Mouse (Mus musculus): Measurements from ENCODE around the gene C3.

The C3 gene

DNA sequence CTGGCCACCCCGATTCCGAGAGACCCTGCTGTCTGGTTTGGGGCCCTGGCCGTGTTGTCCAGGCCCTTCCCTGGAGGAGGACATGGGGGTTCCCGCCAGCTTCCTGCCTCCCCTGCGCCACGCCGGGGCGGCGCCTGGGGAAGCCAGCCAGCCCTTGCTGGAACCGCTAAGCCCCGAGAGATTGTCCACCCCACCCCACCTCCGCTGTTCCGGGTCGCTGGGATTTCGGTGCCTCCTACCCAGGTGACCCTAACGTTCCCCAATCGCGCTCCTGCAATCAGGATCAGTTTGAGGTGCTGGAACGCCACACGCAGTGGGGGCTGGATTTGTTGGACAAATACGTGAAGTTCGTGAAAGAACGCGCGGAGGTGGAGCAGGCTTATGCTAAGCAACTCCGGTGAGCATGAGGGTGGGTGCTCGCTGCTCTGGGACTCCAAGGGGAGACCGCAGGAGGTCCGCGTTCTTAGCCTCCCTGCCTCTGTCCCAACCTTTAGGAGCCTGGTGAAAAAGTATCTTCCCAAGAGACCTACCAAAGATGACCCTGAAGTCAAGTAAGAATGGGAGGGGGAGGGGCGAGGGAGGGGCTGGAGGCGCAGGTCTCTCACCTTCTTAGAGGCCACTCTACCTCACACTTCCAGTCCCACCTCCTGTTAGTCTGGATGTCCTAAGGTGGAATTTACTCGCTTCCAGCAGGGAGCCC is 22.7 kb upstream of the C3 start:
- DNase-seq (ENCODE audit: extremely low read depth, low read depth, low spot score), result no peak

DNA sequence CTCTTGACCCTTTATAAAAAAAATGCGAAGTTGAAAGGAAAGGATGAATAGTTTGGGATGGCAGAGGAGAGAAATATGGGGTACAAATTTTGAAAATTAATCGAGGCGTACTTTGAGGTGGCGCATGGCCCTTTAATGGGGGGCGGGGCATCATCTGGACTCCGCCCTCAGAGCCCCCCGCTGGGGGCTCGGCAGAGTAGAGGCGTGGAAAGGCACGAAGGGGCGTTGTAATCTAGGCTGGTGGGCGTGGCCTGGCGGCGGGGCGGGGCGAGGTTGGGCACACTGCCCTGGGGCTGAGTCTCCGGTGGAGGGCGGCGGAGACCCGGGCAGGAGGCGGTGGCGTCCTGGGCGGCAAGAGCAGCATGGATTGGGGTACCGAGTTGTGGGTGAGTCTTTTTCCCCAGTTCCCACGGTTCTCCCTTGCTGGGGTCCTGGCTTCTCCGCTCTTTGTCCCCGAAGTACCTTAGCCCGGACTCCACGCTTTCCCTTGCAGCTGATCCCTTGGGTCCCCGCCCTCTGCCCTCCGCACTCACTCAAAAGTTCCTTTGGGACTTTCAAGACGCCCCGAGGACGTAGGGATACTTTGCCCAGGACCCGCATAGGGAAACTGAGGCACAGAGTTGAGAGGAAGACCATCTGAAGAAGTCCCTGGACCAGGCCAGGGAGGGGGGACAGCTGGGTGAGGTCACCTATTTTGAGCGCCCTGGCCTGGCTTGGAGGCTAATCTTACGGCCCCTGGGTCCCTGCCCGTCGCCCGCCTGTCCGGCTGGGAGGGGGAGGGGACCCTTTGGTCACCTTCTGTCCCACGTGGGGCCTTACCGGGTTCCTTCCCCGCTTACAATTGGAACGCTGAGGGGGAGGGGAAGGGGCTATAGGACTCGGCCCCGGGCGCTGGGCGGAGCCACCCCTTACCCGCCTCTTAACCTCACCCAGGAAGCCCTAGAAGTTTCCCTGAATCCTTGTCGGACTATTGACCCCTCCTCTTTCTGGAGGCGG is 21.5 kb upstream of the C3 start, which contains the start of gene Trip10:
Gene Trip10 (plus strand): TSS at position 270 of the 996 bp plus-strand sequence.
- DNase-seq (ENCODE audit: extremely low read depth, low read depth, low spot score), result no peak

DNA sequence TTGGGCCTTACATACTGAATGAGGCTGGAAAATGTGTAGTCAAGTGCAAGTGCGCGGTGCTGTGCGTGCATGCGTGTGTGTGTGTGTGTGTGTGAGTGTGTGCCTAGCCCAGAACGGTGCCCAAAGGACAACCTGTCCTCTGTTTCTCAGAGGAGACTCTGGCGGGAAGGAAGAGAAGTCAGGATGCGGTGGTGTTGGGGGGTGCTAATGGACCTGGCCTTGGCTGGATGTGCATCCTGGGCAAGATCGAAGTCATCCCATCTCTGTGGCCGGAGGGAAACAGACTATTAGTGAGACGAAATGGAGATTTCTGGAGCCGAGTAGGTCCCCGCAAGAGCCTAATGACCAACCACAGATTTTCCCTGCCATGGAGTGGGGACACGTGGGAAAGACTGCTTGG is 20.8 kb upstream of the C3 start:
- DNase-seq (ENCODE audit: extremely low read depth, low read depth, low spot score), result no peak

DNA sequence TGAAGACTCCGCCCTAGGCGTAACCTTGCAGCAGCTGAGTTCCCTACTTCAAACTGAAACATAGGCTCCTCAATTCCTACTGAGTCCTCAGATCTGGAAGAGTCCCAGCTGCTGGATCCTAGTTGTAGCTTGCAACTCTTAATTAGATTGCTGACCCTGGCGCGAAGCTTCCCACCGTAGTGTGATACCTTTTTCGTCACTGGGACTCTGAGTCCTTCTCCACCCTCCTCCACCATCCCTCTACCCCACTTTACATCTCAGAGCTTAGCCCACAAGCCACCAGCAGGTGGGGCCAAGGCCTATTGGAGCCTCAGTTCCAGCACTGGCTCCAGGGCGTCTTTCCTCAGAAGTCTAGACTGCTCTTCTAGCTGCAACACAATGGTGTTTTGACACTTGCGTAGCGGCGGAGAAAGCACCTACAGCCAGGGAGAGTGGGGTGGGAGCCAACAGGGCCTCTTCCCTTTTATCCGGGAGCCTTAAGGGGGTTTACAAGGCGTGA is 20.3 kb upstream of the C3 start, which contains the start of gene Gpr108:
Gene Gpr108 (minus strand): TSS at position 246 of the 499 bp plus-strand sequence.
- peak; percentile 69 for DNase-seq (ENCODE audit: extremely low read depth, low read depth, low spot score)

DNA sequence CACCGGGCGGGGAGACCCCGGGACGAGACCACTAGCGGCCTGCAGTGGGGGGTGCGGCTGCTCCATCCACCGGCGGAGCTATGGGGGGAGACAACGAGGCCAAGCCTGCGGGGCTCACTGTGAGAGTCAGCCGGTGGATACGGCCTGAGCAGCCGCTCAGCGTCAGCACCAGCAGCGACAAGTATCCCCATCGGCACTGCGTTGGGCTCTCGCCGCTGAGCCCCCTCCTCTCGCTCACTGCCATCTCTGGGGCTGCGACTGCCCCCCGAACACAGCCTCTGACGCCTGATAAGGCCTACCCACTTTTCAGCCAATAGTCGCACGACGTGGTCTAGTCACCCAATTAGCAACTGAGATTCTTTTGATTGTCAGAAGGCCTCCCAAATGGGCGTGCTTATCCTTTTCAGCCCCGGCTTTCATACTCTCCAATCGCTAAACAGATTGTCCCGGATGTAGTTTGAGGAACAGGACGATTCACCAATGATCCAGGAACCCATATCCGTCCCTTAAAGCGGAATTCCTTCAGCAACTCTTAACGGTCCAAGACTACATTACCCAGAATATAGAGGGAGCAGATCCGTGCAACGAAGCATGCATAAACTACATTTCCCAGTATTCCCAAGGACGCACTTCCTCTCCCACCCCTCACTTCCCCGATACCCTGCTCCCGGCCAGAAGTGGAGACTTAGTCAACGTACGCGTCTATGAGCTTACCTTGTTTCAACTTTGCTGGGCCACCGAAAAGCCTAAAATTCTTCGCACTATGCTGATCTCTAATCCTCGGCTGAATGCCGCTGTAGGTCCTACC is 19.7 kb upstream of the C3 start:
- peak; percentile 100 for DNase-seq (ENCODE audit: extremely low read depth, low read depth, low spot score)

DNA sequence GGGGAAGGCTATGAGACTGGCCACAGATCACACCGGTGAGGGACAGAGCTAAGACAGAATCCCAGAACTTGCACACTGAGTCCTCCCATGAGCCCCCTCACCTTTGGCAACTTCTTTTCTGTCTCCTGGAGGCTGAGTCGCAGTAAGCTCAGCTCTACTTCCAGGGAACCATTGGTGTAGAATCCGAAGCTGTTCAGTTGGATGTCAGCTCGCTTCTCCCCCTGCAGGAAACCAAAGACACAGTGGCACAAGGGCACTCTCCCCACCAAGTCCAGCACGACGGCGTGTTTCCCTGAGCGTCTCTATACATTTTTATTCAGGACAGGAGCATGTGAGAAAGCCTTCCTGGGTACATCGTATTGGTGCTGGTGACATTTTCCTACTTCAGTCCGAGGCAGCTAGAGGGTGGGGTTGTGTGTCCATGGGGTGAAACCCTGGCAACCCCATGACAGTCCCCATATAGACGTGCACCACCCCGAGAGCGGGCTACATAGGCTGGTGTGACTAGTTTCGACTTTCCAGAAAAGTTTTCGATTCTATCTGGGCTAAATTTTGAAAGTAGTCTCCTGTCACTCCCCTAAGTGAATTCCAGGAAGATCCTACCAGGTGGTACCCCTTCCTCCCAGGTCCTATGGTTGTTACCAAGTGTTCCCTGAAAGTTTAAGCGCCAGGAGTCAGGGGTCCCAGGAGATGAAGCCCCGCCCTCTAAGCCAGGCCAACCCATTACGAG is 18.9 kb upstream of the C3 start:
- no peak for DNase-seq (ENCODE audit: extremely low read depth, low read depth, low spot score)

DNA sequence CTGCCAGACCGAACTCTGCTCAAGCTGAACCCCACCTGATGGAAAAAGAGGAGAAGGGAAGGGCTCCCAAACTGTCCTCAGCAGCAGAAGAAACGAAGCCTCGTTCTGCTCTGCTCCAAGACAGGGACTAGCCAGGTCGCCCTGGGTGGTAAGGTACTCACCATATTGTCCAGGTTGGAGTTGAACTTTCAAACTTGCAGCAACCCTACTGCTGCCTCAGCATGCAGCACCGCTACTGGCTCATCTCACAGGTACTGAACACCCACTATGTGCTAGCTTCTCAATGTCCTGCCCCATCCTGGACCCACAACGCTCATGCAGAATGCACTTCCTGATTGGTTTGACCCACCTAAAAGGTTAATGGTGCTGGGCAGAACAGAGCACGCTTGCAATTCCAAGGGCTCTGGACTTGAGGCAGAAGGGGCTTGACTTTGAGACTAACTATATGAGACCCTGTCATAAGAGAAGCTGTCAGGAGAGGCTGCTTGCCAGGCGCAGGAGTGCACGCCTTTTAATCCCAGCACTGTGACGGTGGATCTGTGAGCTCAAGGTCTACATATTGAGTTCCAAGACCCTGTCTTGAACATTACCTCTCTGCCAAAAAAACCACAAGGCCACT is 17.5 kb upstream of the C3 start:
- no peak for DNase-seq (ENCODE audit: extremely low read depth, low read depth, low spot score)

DNA sequence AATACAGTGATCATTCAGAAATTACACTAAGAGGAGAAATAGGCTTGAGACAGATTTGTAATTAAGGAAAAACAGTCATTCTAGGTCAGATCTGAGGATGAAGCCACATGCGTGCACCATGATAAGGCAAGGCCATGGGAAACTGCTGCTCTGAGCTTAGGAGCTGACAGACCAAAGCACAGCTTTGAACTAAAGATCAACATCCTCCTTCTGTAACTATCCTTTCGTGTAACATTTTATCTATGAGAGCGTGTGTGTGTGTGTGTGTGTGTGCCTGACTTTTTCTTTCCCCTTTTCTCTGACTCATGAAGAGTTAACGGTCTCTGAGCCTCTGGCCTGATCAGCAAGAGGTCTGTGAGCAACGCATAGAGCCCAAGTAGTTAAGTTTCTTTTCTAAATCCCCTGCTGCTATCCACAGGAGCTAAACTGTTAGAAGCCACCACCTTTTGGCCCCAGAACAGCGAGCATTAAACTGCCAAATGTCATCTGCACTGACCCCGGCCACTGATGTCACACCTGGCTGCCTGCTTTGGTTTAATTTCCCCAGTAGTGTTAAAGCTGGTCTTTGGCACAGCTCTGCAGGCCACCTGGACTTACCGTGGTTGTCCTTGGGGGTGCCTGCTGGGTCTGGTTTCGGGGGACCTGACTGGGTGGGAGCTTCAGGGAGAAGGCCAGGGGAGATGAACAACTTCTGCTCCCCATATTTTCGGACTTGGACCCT is 15.9 kb upstream of the C3 start:
- no peak for DNase-seq (ENCODE audit: extremely low read depth, low read depth, low spot score)

DNA sequence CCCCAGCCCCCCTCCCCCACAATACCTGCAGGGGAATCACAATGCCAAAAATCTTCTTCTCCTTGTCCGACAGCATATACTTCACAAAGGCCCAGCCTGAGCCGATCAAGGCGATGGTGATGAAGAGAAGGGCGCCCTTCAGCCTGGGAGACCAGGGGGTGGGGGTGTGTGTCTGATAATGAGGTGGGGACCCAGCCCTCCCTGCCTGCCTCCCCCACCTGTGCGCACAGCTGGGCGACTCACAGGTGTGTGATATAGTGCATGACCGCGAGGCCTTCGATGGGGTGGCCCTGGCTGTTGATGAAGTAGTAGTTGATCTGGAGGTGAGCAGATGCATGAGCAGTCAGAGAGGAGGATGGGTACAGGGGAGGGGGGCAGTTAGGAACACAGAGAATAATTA is 9.2 kb upstream of the C3 start:
- DNase-seq (ENCODE audit: extremely low read depth, low read depth, low spot score), result no peak

DNA sequence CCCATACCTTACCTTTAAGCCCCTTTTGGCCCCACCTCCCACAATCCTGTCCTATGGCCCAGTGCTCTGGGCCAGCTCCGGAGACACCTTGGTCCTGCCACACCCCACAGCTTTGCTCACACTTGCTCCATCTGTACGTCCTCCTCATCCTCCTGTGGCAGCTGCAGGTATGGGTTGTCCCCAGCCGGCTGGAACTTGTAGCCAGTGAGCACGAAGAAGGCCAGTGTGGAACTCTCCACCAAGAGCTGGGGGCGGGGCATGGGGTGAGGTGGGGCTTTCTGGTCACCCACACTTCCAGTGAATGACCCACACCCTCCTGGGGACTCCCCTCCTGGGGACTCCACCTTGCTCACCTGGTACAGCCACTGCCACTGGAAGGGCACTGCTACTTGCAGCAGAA is 7.9 kb upstream of the C3 start:
- no peak for DNase-seq (ENCODE audit: extremely low read depth, low read depth, low spot score)

DNA sequence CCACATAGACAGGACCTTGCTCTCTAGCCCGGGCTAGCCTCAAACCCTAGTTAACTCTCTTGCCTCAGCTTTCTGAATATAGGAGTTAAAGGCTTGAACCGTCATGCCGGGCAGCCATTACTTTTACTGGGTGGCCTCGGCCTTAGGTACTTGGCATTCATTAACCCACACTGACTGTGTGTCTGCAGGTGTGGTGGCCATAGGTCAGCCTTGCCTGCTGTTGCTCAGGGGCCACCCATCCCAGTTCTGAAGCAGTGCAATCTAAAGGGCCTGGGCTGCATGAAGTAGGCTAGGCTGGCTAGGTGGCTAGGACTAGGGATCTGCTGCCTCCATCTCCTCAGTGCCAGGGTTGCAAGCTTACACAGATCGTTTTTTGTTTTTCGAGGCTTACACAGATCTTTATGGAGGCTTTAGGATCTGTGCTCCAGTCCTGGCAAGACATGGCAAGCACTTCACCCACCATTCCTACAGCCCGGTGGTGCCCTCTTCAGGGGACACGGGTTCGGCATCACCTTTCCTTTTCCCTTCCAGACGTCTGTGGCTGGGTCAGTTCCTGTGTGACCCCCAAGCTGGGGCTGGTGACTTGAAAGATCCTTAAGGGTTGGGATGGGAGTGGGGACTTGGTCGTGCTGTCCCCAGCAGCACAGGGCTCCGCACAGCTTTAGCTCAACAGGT is 6.5 kb upstream of the C3 start:
- no peak for DNase-seq (ENCODE audit: extremely low read depth, low read depth, low spot score)

DNA sequence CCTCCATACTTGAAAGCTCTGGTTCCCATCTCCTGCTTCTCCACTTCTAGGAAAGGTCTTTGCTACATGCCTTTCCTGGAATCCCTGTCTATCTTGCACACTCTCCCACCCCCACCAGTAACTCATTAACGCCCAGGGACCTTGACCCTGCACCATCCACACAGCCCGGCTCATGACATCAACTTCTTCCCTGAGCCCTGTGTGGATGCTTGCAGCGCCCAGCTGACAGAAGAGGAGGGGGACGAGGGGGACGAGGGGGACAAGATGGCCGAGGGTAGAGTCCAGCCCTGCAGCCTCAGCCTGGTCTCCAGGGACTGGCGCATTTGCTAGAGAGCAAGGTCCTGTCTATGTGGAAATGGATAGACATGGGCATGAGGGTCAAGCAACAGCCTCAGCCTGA is 5.1 kb upstream of the C3 start:
- DNase-seq (ENCODE audit: extremely low read depth, low read depth, low spot score), result no peak

DNA sequence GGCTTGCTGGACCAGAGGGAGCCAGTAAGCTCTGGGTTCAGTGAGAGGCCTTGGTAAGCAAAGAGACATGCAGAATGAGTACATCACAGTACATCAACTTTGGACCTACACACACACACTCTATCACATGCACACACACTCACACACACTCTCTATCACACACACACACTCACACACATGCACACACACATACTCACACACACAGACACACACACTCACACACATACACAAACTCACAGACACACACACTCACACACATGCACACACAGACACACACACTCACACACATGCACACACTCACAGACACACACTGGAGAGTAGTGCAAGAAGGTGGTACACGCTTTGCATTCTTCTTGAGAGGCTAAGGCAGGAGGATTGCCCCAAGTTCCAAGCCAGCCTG is 4.3 kb upstream of the C3 start:
- no peak for DNase-seq (ENCODE audit: extremely low read depth, low read depth, low spot score)

DNA sequence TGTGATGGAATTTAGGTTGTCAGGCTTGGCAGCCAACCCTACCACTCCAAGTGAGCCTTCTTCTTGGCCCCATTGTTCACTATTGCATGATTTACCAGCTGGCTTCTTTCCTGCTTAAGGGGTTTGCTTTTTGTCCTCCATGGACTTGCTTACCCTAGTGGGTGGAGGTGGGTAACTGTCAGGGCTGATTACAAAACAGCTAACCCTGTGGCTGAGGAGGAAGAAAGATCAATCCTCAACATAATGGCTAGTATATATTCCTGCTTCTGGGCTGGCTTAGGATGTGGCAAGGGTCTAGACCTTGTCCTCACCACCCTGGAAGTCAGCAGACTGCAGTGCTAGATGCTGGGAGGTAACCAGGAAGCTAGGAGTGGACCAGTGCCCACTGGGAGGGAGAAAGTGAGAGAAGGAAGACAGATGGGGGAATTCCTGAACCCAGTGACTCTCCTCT is 3.4 kb upstream of the C3 start:
- no peak for DNase-seq (ENCODE audit: extremely low read depth, low read depth, low spot score)

DNA sequence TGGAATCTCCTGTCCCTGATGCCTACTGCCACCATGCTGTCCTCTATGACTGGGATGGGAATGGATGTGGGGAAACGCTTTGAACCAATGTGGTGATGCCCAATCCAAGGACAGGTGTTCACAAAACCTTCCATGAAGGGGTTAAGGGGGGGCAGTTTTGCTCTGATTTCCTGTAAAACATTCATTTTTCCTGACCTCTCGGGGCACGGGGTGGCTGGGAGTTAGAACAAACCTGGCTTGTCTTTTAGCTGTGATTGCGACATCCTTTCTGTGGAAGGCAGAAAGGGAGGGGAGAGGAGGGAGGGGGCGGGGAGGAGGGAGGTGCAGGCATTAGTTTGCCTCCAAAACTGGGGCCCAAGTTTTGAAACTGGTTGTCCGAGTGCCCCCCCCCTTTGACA is 2.8 kb upstream of the C3 start:
- no peak for DNase-seq (ENCODE audit: extremely low read depth, low read depth, low spot score)

DNA sequence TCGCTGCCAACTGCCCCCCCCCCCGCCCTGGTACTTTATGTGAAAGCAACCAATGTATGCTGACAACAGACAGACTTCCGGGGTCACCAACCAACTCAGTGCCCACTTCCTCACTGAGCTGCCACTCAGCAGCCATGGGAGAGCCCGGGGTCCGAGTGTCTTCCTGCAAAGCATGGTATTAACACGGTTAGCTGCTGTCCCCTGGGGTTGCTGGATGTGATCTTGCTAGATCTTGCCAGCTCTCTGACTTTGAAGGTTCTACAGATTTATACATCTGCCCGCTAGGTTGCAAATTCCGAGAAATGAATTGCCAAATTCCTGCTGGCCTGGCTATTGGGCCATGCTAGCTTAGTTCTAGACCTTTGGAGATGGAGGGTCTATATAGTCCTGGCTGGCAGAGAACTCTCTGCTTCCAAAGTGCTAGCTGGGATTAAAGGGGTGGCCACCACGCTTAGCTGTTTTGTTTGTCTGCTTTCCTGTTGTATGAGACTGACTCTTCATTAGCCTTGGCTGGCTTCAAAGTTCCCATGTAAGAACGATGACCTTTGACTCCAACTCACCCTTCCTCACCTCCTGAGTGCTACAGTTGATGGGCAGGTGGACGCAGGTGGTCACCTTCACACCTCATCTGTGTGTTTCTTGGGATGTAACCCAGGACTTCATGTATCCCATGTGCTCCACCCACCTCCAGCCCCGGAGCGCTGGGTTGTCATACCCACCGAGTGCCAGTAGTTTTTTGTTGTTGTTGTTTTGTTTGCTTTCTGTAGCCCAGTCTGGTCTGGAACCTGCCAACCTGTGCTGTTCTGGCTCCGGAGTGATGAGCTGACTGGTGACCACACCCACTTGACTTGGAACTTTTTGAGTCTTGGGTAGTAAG is 2.2 kb upstream of the C3 start:
- DNase-seq (ENCODE audit: extremely low read depth, low read depth, low spot score), result no peak

DNA sequence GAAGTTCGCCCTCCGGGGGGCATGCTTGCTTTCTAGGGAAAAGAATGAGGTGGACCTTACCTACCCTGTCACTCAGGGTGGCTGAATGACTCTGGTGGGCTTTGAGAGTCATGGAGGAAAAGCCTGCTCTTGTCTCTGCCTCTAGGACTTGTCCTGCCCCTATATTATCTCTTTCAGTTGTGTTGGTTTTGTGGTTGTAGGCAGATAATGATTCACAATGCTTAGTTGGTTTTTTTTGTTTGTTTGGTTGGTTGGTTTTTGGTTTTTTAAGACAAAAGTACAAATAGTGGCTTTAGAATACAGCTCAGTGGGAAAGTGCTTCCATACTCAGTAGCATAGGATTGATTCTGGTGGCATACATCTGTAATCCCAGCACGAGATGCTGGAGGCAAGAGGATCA is 937 bp upstream of the C3 start:
- no peak for DNase-seq (ENCODE audit: extremely low read depth, low read depth, low spot score)

DNA sequence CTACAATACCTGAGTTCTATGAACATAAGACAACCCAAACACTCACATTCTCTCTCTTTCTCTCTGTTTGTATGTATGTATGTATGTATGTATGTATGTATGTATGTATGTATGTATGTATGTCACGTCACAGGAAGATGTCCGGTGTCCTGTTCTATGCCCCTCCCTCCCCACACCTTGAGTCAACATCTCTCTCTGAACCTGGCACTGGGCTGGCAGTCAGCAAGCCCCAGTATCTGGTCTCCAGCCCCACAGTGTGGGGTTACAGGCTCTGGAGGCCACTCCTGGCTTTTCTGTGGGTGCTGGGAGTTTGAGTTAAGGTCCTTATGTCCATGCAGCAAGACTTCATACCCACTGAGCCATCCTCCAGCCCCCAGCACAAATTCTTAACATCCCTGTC is 468 bp downstream of the C3 start:
- no peak for DNase-seq (ENCODE audit: extremely low read depth, low read depth, low spot score)
